Mouse (Mus musculus) T-helper 17 cell (primary cell): ENCODE measurements at regions not wholly inside any gene's neighbourhood (a gene's known extent, or its start where the extent isn't known, plus 50 kb on each side); places are given as distances from the start of the nearest gene placed in this dataset.

Experiments used
- in situ Hi-C, 2 experiments: fragments of 300-600 bp; cut with MboI, MseI; formaldehyde crosslinking; loops; 1 replicate in 1 of 2; 2 replicates in 1 of 2; pipeline ENCODE4 v1.15.1; 2025; ENCODE audit warnings: high pct_unique_total_duplicates in 2 of 2

- in situ Hi-C loops = no loop called here
Observed at GRCm38 (mm10) chr2:75472489-75472888, 186.6 kb upstream of the Hnrnpa3 start.

DNA sequence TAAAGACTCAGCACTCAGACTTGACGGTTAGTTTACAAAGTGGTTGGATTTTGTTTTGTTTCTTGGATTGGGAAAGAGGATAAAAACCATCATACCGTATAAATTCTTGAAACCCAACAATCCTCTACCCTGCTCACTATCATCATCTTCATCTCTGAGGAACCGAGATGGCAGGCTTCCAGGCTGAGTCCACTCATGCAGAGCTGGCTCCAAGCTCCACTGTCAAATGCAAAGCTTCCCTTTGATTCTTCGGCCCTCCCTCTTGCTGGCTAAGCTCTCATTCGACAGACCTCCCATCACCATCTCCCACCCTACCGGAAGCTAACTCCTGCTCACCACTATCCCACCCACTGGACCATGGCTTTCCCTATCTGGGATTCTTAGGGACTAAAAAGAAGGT is 184.6 kb upstream of the Hnrnpa3 start:
- in situ Hi-C loops = no loop called here

GRCm38 (mm10) chr2:75476350-75476749 is 182.7 kb upstream of the Hnrnpa3 start:
- in situ Hi-C loops = no loop called here

- in situ Hi-C loops = no loop called here
Observed at GRCm38 (mm10) chr2:75477076-75477475, 182.0 kb upstream of the Hnrnpa3 start.

DNA sequence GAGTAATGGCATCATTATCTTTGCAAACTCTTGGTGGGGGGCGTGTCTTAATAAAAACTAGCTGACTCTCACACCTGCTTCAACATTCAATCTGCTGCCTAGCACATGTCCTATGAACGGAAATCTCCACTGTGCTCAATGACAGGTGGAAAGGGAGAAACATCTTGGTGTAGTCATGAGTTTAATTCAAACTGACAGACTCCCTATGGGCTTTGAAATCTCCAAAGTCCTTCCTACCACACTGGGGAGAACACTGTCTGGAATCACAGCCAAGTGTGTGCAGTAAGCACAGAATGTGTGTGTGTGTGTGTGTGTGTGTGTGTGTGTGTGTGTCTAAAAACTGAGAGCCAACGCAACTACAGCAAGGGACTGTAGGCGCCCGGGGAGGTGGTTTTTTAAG is 179.5 kb upstream of the Hnrnpa3 start:
- in situ Hi-C loops = no loop called here

GRCm38 (mm10) chr2:75481863-75482262 is 177.2 kb upstream of the Hnrnpa3 start:
- in situ Hi-C loops = no loop called here

DNA sequence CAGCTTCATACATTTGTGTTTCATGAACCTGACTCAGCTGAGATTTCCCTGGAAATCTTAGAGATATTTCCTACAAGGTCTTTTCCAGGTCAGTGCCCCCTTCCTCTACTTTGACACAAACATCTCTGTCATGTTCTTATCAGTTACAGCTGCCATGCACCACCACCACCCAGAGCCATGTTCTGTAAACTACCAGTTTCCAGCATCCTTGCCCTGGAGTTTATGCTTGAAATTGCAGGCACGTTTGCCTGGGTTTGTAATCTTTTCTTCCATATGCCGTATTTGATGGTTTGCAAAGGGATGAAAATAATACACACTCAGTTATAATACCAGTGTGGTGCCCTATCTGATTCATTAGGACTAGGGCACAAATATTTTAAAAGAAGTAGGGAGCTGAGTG is 176.6 kb upstream of the Hnrnpa3 start:
- in situ Hi-C loops = no loop called here

- in situ Hi-C loops = no loop called here
Observed at GRCm38 (mm10) chr2:75484951-75485350, 174.1 kb upstream of the Hnrnpa3 start.

DNA sequence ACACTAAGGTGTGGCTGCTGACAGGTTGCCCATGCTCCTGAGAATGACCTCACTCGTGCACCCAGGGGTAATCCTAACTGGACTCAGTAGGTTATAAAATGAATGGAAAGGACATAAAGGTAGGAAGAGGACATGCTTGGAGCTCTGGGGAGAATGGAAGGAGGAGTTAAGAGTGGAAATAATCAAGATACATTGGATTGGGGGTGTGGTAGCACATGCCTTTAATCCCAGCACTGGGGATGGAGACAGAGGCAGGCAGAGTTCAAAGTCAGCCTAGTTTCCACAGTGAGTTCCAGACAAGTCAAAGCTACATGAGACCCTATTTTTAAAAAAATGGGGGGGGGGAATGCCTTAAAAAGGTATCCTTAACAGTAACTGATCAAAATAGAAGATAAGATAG is 167.9 kb upstream of the Hnrnpa3 start:
- in situ Hi-C loops = no loop called here

DNA sequence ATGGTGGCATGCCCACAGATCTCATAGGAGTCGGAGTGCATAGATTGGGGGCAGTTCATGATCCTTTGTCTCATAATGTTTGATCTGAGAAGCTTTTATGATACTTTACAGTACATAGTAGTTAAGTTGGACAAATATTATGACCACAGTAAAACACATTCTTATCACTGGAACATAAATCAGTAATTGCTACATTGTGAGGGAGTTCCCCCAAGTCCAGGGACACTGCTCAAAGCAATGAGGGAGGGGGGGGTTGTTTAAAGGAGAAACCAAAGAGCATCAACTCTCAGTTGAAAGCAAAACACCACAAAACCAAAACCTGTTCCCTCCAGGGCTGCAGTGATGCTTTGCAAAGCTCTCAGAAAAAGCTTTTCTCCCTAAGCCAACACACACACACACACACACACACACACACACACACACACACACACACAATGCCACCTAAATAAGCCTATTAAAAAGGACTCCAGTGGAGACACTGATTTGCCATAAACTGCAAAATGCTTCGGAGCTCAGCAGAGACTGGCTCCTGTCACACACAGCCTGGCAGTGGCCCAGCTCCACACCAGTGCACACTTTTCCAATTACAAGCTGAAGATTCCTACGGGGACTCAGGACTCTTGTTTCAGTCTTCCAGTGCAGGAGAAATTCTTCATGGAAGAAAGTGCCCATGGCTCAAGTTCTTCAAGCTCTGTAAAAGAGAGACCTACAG is 167.1 kb upstream of the Hnrnpa3 start:
- in situ Hi-C loops = no loop called here

GRCm38 (mm10) chr2:75492501-75492898 is 166.6 kb upstream of the Hnrnpa3 start:
- in situ Hi-C loops = no loop called here

- in situ Hi-C loops = no loop called here
Observed at GRCm38 (mm10) chr2:75496606-75497240, 162.3 kb upstream of the Hnrnpa3 start.

DNA sequence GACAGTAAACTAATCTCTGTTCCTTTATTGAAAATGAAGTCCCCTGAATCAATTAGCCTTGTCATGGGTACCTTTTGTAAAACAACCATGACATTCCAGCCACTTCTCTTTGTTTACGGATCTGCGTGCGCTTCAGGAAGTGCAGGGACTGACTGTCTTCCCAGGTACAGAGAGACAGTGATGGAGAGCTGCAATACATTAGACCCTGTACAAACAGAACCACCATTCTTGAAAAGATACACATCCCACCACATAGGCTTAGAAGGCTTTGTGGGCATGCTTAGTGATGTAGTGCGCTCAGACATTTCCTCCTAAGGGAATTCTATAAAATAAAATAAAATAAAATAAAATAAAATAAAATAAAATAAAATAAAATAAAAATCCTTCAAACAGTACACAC is 148.8 kb upstream of the Hnrnpa3 start:
- in situ Hi-C loops = no loop called here

DNA sequence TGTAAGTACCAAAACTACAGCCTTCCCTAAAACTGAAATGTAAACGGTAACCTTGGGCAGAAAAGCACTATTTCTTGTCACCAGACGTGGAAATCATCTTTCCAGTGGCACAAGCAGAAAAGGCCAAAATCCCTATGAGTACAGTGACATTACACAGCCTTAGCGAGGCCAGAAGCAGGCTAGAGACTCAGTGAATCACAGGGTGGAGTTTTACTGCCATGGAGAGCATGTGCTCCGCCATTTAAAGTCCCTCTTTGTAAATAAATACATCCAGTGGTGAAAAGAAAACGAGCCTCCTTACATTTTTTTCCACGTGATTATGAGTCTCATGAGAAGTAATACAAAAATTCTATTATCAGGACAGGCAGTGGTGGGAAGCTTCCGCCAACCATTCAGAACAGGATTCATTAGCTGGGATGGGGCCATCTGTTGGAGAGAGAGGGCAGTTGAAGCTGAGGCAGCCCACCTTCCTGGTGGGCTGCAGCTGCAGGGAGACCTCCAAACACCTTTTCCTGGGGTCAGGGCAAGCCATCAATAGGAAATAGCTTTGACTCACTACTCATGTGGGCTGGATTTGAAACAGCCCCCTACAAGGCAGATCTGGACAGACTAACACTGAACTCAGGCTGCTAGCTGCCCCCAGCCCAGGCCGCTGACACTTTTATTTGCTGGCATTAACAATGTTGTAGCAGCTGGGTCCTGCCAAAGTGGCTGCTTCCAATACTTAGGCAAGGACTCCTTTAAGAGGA is 146.5 kb upstream of the Hnrnpa3 start:
- in situ Hi-C loops = no loop called here

DNA sequence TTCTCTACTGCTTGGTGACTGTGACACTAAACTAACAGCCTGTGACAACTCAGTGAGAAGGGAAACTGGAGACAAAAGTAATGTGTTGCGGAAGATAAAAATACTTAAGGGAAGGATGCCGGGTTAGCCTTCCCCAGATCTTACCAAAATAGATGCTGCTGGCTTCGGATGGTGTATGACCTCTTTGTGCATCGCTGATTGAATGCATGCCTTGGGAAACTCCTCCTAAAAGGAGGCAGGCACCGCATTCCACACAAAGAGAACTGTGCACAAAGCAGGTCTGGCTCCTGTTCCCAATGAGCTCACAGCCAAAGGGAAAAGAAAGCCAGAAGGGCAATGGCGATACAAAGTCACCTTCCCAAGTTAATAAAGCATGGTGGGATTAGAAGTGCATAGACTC is 144.9 kb upstream of the Hnrnpa3 start:
- in situ Hi-C loops = no loop called here

DNA sequence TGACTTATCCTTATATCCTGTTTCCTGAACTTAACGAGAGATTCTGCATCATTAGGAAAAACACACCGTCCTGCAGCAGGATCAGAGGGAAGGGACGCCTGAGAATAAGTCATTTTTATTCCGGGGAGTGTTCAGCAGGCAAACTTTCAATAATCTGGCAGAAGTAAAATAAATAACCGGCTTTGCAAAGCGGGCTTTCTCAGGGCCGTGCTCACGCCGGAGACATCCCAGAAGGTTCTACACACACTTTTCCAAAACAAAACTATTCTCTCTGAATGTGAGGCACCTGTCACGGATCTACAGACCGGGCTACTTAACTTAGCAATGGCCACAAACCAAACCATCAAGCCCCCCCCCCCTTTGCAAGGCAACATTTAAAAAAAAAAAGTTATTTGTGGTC is 142.8 kb upstream of the Hnrnpa3 start:
- in situ Hi-C loops = no loop called here

GRCm38 (mm10) chr2:75517096-75517495 is 142.0 kb upstream of the Hnrnpa3 start:
- in situ Hi-C loops = no loop called here

- in situ Hi-C loops = no loop called here
Observed at GRCm38 (mm10) chr2:75518607-75519006, 140.5 kb upstream of the Hnrnpa3 start.

DNA sequence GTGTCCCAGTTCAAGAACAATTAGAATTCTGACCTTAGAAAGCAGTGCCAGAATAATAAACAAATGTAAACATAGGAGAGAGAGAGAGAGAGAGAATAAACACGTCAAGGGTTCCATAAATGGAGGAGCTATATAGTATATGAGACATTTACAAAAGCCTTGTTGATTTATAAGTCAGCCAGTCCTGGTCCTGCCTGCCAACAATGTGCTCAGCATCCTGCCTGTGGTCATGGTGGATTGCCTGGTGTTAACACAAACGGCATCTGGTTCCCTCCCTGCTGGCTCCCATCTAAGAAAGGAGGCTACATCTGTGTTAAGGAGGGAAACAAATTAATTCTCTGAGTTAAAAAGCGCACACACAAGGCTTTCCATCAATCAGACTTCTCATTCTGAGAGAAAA is 133.5 kb upstream of the Hnrnpa3 start:
- in situ Hi-C loops = no loop called here

- in situ Hi-C loops = no loop called here
Observed at GRCm38 (mm10) chr2:75528706-75529105, 130.4 kb upstream of the Hnrnpa3 start.

DNA sequence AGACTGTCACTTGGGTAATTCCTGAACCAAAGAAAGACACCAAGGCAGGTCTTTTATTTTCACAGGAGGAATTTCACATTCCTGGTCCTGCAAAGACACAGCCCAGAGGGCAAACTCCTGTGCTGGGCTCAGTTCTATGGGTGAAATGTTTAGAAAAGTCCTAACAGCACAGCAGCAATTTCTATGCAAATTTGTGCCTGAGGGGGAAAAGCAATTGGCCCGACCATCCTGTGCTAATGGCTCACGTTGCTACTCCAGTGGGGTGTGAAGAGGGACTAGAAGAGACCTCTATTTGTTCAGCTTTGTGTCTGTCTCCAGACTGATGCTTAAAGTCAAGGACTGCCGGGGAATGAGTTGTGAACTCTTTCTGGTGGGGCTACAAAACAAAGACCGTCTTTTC is 120.9 kb upstream of the Hnrnpa3 start:
- in situ Hi-C loops = no loop called here

DNA sequence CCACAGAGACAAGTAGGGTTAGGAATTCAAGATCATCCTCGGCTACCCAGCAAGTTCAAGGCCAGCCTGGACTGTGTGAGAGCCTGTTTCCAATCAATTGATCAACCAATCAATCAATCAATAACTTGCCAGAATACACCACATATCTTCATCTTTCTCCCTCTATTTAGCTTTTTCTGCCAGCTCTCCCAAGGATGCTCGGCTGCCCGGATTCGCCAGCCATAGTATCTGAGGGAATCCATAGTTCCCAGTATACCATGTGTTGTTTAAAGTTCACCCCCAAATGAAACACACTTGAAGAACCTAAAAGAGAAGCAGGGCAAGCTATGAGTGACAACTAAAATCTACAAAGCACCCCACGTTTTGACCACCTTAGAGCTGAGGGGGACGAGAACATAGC is 119.3 kb upstream of the Hnrnpa3 start:
- in situ Hi-C loops = no loop called here

- in situ Hi-C loops = no loop called here
Observed at GRCm38 (mm10) chr2:75542331-75542730, 116.7 kb upstream of the Hnrnpa3 start.
